Mouse (Mus musculus) hindbrain, embryonic 10.5 days (tissue): ENCODE measurements around the gene Kdelr2. TPM values are rescaled to one million over a fixed set of nuclear protein-coding genes. Genes with fewer than 3 reads are reported as not detected.
A peak's percentile ranks its signal among the peaks of the same experiment; 100 is the strongest.

ENCODE experiments used
- DNase-seq: peaks from one replicate; pipeline ENCODE4 v3.0.0-alpha.2; 2017; ENCODE audit warnings: low spot score
- H3K27ac ChIP-seq: fragments of 300-500 bp; sonication (generic); 2 replicates; pipeline ENCODE4 v1.5.1; 2016; ENCODE audit warnings: mild to moderate bottlenecking, moderate library complexity
- H3K27me3 ChIP-seq: fragments of 300-500 bp; sonication (generic); 2 replicates; pipeline ENCODE4 v1.6.1; 2016; ENCODE audit warnings: mild to moderate bottlenecking; ENCODE audit not compliant: poor library complexity, insufficient read depth, severe bottlenecking
- H3K36me3 ChIP-seq: fragments of 300-500 bp; sonication (generic); 2 replicates; pipeline ENCODE4 v1.6.1; 2016; ENCODE audit warnings: mild to moderate bottlenecking, moderate library complexity
- H3K4me1 ChIP-seq: fragments of 300-500 bp; sonication (generic); replicated peaks from 2 replicates; pipeline ENCODE4 v1.6.1; 2016; ENCODE audit warnings: mild to moderate bottlenecking
- H3K4me3 ChIP-seq: fragments of 300-500 bp; sonication (generic); 2 replicates; pipeline ENCODE4 v1.5.1; 2016; ENCODE audit warnings: mild to moderate bottlenecking, moderate library complexity
- H3K9me3 ChIP-seq: fragments of 300-500 bp; sonication (generic); 2 replicates; pipeline ENCODE4 v1.6.1; 2016; ENCODE audit warnings: mild to moderate bottlenecking, moderate library complexity
- WGBS: fragments of 180-500 bp; shearing (Covaris S2); methylation state at CpG from one replicate; pipeline ENCODE4 v1.1.7; 2016; 5-methylcytosine and 5-hydroxymethylcytosine counted together
- polyA plus RNA-seq: library from polyadenylated mRNA; unstranded; fragments of >200 nt; fragmentation: Nextera tagmentation; extraction: Ambion mirVana; gene quantifications from 2 replicates; pipeline ENCODE4 v1.2.1, GENCODE M21; 2016

Gene Kdelr2
- polyA plus RNA-seq, 1 experiment from 2014 or later: 179 TPM

DNA sequence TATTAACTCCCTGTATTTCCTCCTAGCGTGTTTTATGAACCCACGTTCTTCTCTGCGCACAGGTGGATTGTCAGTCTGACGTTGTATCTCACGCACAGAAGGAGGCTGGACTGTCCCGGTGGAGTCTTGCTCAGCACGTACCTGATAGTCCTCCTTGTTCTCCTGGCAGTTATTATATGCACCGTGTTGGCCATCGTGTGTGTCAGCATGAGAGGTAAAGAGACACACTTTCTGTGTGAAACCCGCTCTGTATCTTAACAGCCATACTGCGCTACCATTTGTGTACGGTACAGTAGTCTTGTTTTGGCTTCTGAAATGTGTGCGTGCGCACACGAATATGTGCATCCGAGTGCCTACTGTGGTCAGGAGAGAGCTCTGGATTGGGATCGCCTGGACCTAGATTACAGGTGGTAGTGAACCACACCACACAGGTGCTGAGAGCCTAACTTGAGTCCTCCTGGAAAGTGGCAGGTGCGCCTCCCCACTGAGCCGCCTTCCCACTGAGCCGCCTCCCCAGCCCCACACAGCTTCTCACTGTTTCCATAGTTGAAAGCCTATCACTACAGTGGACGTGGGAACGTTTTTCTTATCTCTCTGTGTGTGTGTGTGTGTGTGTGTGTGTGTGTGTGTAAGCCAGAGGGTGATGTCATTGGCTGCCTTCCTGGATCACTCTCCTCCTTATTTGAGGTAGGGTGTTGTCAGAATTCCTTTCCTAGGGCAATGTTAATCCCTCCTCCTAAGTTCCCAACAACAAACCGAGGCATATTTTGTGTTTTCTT, 63.4 kb downstream of the Kdelr2 start:
- Histone ChIP-seq H3K9me3 (no peaks in the 10 kb centered on the region), H3K4me1 (peaks cover 20% of the 10 kb centered on the region), H3K36me3 (peaks cover 53% of the 10 kb centered on the region), H3K4me3 (no peak overlapping the region), H3K27me3 (0 out of 2 replicates have a peak, but pooled peaks cover 6% of the 10 kb centered on the region), H3K27ac (no peak overlapping the region)
- no peak for DNase-seq
- 94% methylated on average over 23 of the region's 23 CpGs for WGBS

DNA sequence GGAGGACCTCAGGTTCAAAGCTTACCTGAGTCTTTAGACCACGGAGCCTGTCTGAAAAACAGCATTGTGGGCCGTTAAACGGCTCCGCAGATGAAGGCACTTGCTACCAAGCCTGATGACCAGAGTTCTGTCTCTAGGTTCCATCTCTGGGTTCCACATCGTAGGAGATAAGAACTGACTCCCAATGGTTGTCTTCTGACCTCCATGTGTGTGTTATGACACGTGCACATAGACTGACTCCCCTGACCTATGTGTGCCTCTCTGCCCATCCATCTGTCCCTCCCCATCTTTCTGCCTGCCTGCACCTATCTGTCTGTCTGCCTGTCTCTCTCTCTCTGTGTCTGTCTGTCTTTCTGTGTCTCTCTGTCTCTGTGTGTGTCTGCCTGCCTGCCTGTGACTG, 64.3 kb downstream of the Kdelr2 start:
- no peak for DNase-seq
- H3K4me1 ChIP-seq: peaks cover 20% of the 10 kb centered on the region
- H3K9me3 ChIP-seq: no peaks in the 10 kb centered on the region
- no peak overlapping the region for H3K27ac ChIP-seq
- no peak overlapping the region for H3K4me3 ChIP-seq
- WGBS: 92% methylated on average over 6 of the region's 6 CpGs
- 0 out of 2 replicates have a peak, but pooled peaks cover 4% of the 10 kb centered on the region for H3K27me3 ChIP-seq
- peaks cover 62% of the 10 kb centered on the region for H3K36me3 ChIP-seq

DNA sequence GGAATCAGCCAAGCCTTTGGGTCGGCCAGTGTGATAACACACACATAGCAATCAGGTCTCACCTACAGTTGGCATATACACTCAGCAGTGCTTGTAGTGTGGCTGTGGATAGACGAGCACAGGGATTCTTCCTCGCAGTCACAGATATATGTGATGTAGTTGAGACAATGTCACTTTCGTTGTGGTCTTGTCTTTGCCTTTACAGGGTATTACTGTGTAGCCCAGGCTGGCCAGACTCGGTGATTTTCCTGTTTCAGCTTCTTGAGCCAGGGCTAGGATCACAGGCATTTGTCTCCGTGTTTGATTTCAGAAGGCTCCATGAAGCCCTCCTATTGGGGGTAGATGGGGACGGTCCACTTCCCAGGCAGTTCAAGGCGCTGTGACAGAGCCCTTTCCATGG, 66.0 kb downstream of the Kdelr2 start:
- Histone ChIP-seq H3K9me3 (no peaks in the 10 kb centered on the region), H3K27ac (no peak overlapping the region), H3K4me1 (peaks cover 13% of the 10 kb centered on the region), H3K36me3 (peaks cover 78% of the 10 kb centered on the region), H3K27me3 (no peaks in the 10 kb centered on the region), H3K4me3 (no peak overlapping the region)
- peak; percentile 1 for DNase-seq
- WGBS: 93% methylated on average over 8 of the region's 8 CpGs

DNA sequence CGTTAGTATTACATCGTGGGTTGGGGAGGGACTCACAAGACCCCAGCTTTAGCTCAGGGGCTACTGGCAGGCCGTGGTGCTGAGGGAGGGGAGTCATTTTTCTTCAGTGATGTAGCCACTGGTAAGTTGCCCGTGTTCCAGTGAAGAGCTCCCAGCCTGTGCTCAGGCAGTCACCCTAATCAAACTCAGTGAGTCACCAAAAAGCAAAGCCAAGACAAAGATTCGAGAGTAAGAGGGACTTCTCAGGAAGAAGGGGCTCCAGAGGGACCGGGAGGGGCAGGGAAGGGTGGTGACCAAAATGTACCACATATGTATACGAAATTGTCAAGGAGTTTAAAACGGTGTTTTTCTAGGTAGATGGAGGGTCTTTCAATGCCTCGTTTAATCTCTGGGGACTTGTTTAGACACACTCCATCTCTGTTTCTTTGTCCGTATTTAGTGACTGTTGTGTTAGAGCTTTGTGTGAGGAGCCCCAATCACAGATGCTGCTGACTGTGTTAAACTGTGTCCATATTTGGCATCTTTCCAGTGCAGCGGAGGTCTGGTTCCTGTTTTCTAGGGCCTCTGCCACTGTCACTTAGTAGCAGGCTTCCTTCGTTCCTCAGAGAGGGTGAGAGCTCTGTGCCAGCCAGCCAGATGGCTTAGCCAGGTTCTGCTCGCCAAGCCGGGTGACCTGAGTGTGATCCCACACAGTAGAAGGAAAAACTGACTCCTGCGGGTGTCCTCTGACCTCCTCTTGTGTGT, 67.0 kb downstream of the Kdelr2 start:
- H3K27ac ChIP-seq: no peak overlapping the region
- peak; percentile 1 for DNase-seq

DNA sequence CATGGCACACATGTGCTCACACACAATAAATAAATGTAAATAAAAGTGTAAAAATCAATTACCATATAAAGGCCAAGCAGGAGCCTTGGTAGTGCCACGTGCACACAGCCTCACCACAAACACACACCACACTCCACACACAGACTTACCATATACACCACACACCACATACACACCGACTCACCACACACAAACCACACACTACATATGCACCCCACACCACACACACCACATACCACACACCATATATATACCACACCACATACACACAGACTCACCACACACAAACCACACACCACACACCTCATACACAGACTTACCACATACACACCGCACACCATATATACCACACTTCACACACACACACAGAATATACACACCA, 67.5 kb downstream of the Kdelr2 start:
- 93% methylated on average over 3 of the region's 3 CpGs for WGBS
- Histone ChIP-seq H3K36me3 (peaks cover 94% of the 10 kb centered on the region), H3K4me3 (no peak overlapping the region), H3K27me3 (no peaks in the 10 kb centered on the region), H3K4me1 (no peaks in the 10 kb centered on the region), H3K27ac (no peak overlapping the region), H3K9me3 (no peaks in the 10 kb centered on the region)
- DNase-seq: no peak

More for the DNA sequence above, 67.0 kb downstream of the Kdelr2 start:
- Histone ChIP-seq H3K36me3 (peaks cover 88% of the 10 kb centered on the region), H3K4me3 (no peak overlapping the region), H3K27me3 (no peaks in the 10 kb centered on the region), H3K9me3 (no peaks in the 10 kb centered on the region), H3K4me1 (peaks cover 3% of the 10 kb centered on the region)
- 91% methylated on average over 15 of the region's 15 CpGs for WGBS

Other genes starting within 250 kb of the Kdelr2 start
- 13.3 and 13.7 TPM in 2 replicates for gene Rbak, start 223.1 kb upstream of the Kdelr2 start, polyA plus RNA-seq
- gene Spdye4b, start 222.8 kb upstream of the Kdelr2 start, polyA plus RNA-seq: 0.07 TPM in 1 of 2 replicates, not detected in the other
- not detected in 2 replicates for gene Spdye4a, start 176.9 kb upstream of the Kdelr2 start, polyA plus RNA-seq
- gene Zfp12, start 168.7 kb upstream of the Kdelr2 start, polyA plus RNA-seq: 19.9 and 22.0 TPM in 2 replicates
- gene Zfp316, start 133.8 kb upstream of the Kdelr2 start, polyA plus RNA-seq: 3.9 and 6.6 TPM in 2 replicates
- gene Zfp853, start 110.2 kb upstream of the Kdelr2 start, polyA plus RNA-seq: not detected in 2 replicates
- 64.3 and 65.3 TPM in 2 replicates for gene E130309D02Rik, start 88.5 kb upstream of the Kdelr2 start, polyA plus RNA-seq
- 75.7 and 85.7 TPM in 2 replicates for gene Zdhhc4, start 74.6 kb upstream of the Kdelr2 start, polyA plus RNA-seq
- gene Grid2ip, start 46.5 kb upstream of the Kdelr2 start, polyA plus RNA-seq: 0.07 and 0.18 TPM in 2 replicates
- gene Daglb, start 60.7 kb downstream of the Kdelr2 start, polyA plus RNA-seq: 15.6 and 16.7 TPM in 2 replicates
- gene Rac1, start 124.2 kb downstream of the Kdelr2 start, polyA plus RNA-seq: 390 and 422 TPM in 2 replicates
- 33.6 and 36.4 TPM in 2 replicates for gene Cyth3, start 218.6 kb downstream of the Kdelr2 start, polyA plus RNA-seq